In the genomic region with DNA sequence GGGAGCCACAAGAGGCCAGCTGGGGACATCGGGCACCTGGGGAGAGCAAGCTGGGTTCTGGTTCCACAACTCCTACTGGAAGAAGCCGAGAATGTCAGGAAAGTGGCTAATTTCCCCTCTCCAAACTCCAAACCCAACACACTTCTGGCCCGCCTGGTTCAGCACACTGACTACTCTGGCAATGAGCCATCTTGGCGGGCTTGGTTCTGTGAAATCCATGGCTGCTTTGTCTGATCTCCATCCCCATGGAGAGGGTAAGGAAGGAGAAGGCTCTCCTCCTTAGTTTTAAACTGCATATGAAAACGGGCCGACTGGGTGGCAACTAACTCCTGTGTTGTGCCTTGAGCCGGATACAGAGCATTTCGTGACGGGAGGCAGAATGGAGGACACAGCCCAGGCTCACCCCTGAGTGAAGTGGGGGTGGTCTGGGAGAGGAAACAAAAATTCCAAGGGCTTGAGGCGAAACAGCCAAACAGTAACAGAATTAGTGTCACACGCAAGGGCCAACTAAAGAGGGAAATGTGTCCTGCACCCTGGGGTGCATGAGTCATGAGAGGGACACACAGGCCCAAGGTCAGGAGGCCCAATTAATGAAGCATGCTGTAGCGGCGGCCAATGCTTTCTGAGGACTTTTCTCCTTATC, we compare ENCODE assay signal across 9 mouse cellular contexts. TPM values are rescaled to one million over a fixed set of nuclear protein-coding genes. Genes with fewer than 3 reads are reported as not detected.
A peak's percentile ranks its signal among the peaks of the same experiment; 100 is the strongest.
DNase-seq lines count a peak whose midpoint lies in the region; ATAC-seq lines count a peak whose summit lies in the region.
"Had no signal": no experiment of that assay in that cellular context is flagged by ENCODE, and none has a peak within 500 bp of the region (broad histone marks: within the 10 kb centered on the region; RNA-seq: fewer than 3 reads in every experiment).

No protein-coding gene starts in this region.

- peak; percentile 60; the same call in 1 of the 2 replicates for ATAC-seq in hindbrain, embryonic 14.5 days (ENCODE audit: low FRiP score)
- ATAC-seq in hindbrain, embryonic 12.5 days (ENCODE audit: low FRiP score): no peak
- ATAC-seq in midbrain, embryonic 16.5 days: peak; percentile 58

- 0 out of 2 replicates have a peak overlapping the region, but pooled peaks have one; percentile 51 for H3K27ac ChIP-seq in hindbrain, embryonic 14.5 days
- H3K27ac ChIP-seq in hindbrain, embryonic 12.5 days: no peak overlapping the region
- 0 out of 2 replicates have a peak overlapping the region, but pooled peaks have one; percentile 10 for H3K27ac ChIP-seq in midbrain, embryonic 16.5 days (ENCODE audit: low read length)

- H3K4me3 ChIP-seq in hindbrain, embryonic 14.5 days (replicated peaks; ENCODE audit: low read length): no peak overlapping the region
- H3K4me3 ChIP-seq in hindbrain, embryonic 12.5 days: no peak overlapping the region
- no peak overlapping the region for H3K4me3 ChIP-seq in midbrain, embryonic 16.5 days (ENCODE audit: low read depth, low read length)

- H3K4me2 ChIP-seq in hindbrain, embryonic 14.5 days (replicated peaks): no peak overlapping the region
- no peak overlapping the region for H3K4me2 ChIP-seq in hindbrain, embryonic 12.5 days (replicated peaks)
- no peak overlapping the region for H3K4me2 ChIP-seq in midbrain, embryonic 16.5 days (ENCODE audit: low read length)

- no peak overlapping the region for H3K9ac ChIP-seq in hindbrain, embryonic 14.5 days
- no peak overlapping the region for H3K9ac ChIP-seq in hindbrain, embryonic 12.5 days
- no peak overlapping the region for H3K9ac ChIP-seq in midbrain, embryonic 16.5 days (ENCODE audit: low read depth, low read length)

- 65% methylated on average over 13 of the region's 13 CpGs for WGBS in hindbrain, embryonic 14.5 days
- 78% methylated on average over 13 of the region's 13 CpGs for WGBS in hindbrain, embryonic 12.5 days
- 69% methylated on average over 13 of the region's 13 CpGs for WGBS in midbrain, embryonic 16.5 days

- H3K36me3 ChIP-seq in hindbrain, embryonic 14.5 days (replicated peaks; ENCODE audit: control insufficient read depth, insufficient read depth): peaks cover 1% of the 10 kb centered on the region
- peaks cover 12% of the 10 kb centered on the region; the same call in 1 of the 2 replicates for H3K36me3 ChIP-seq in hindbrain, embryonic 12.5 days
- no peaks in the 10 kb centered on the region for H3K36me3 ChIP-seq in midbrain, embryonic 16.5 days (ENCODE audit: control insufficient read depth, insufficient read depth, low read length)

- H3K4me1 ChIP-seq in hindbrain, embryonic 14.5 days (replicated peaks; ENCODE audit: control insufficient read depth, insufficient read depth, low read length): no peaks in the 10 kb centered on the region
- no peaks in the 10 kb centered on the region for H3K4me1 ChIP-seq in hindbrain, embryonic 12.5 days
- H3K4me1 ChIP-seq in midbrain, embryonic 16.5 days (ENCODE audit: control insufficient read depth, insufficient read depth, low read length): 0 out of 2 replicates have a peak, but pooled peaks cover 2% of the 10 kb centered on the region

- intact Hi-C loops in heart, postnatal 36 days (cut with DNase I): no loop called here

- peak; percentile 62 for DNase-seq in hindbrain, embryonic 14.5 days (ENCODE audit: low spot score)
- DNase-seq in NIH3T3 (ENCODE audit: low read depth): peak; percentile 18
- peak; percentile 26 for DNase-seq in cerebellum, adult 8-10 months
- DNase-seq in heart, postnatal 36 days: peak; percentile 51 to 58
- no peak for DNase-seq in spleen, adult 18-20 months
- DNase-seq in left cerebral cortex, adult 8-10 months (ENCODE audit: low spot score in 2 of 2): no peak

- no peaks in the 10 kb centered on the region for H3K9me3 ChIP-seq in hindbrain, embryonic 14.5 days (ENCODE audit: control insufficient read depth, low read length)
- H3K9me3 ChIP-seq in hindbrain, embryonic 12.5 days (replicated peaks): no peaks in the 10 kb centered on the region
- no peaks in the 10 kb centered on the region for H3K9me3 ChIP-seq in midbrain, embryonic 16.5 days (replicated peaks; ENCODE audit: control insufficient read depth, low read length, poor library complexity, severe bottlenecking)

- no peaks in the 10 kb centered on the region for H3K27me3 ChIP-seq in hindbrain, embryonic 14.5 days (ENCODE audit: control insufficient read depth, insufficient read depth, low read length)
- no peaks in the 10 kb centered on the region for H3K27me3 ChIP-seq in hindbrain, embryonic 12.5 days
- no peaks in the 10 kb centered on the region for H3K27me3 ChIP-seq in midbrain, embryonic 16.5 days (ENCODE audit: control insufficient read depth, insufficient read depth, low read depth, low read length)

RNA-seq across cellular contexts. Expression of a gene that starts 59.6 kb away (rescaled TPM):
- 0.46 and 0.73 TPM in 2 replicates for polyA plus RNA-seq in hindbrain, embryonic 14.5 days (2014; fragmentation: Nextera tagmentation; extraction: Ambion mirVana)
- 0.23 and 0.54 TPM in 2 replicates for polyA plus RNA-seq in hindbrain, embryonic 12.5 days (2016; fragmentation: Nextera tagmentation; extraction: Ambion mirVana)
- total RNA-seq in heart, postnatal 36 days (2021): not detected
- polyA plus RNA-seq in midbrain, embryonic 16.5 days (2015; fragmentation: Nextera tagmentation; extraction: Ambion mirVana): 0.37 and 0.59 TPM in 2 replicates
- under 1 TPM in 2 of 4 experiments, not detected in 2; 0.16 to 0.24 TPM for total RNA-seq in left cerebral cortex, adult 8-10 months (2022)
- polyA plus RNA-seq: embryonic facial prominence, embryonic 11.5 days had no signal

Comparison
In these comparisons a context has a peak if more than half of its experiments do, and no peak if none do; other contexts are left out.
1. DNase-seq: peak in hindbrain, embryonic 14.5 days (single experiment), NIH3T3 (single experiment), cerebellum, adult 8-10 months (single experiment) and heart, postnatal 36 days (2 of 2); none in spleen, adult 18-20 months (0 of 2) and left cerebral cortex, adult 8-10 months (0 of 2).